15 mouse cellular contexts compared by ENCODE assay signal in the genomic region with DNA sequence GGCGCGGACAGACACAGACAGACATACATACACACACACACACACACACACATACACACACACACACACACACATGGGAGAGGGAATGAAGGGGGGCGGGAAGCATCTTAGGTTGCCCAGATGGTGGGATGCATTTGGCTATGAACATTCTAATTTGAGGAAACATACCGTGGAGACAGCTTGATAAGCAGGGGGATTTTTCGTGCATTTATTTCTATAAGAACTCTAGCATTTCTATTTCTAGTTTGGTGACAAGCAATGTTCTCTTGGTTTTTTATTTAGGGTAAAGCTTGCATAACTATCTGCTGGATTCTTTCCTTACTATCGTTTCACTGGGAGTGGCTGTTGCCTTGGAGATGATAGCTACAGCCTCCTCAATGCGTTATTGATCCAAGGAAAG.
"Had no signal": no experiment of that assay in that cellular context is flagged by ENCODE, and none has a peak within 500 bp of the region (broad histone marks: within the 10 kb centered on the region; RNA-seq: fewer than 3 reads in every experiment).

No protein-coding gene starts in this region.

- H3K27me3 ChIP-seq: liver, embryonic 12.5 days; neural tube, embryonic 15.5 days had no signal

- H3K36me3 ChIP-seq: limb, embryonic 10.5 days; liver, embryonic 12.5 days; midbrain, embryonic 10.5 days; neural tube, embryonic 15.5 days had no signal

- H3K9ac ChIP-seq: liver, embryonic 12.5 days; lung, embryonic 14.5 days; neural tube, embryonic 15.5 days had no signal

- DNase-seq: kidney, adult 18-20 months; kidney, postnatal 10 days; kidney, postnatal 4 days; lung, embryonic 14.5 days; lung, postnatal 4 days; midbrain, embryonic 14.5 days; right cerebral cortex, postnatal 4 days; spleen, adult 18-20 months; thymus, adult 2 months; thymus, postnatal 25 days had no signal

- H3K27ac ChIP-seq: limb, embryonic 10.5 days; liver, embryonic 12.5 days; midbrain, embryonic 10.5 days; neural tube, embryonic 15.5 days had no signal

- H3K9me3 ChIP-seq: limb, embryonic 10.5 days; liver, embryonic 12.5 days; midbrain, embryonic 10.5 days; neural tube, embryonic 15.5 days had no signal

- H3K4me1 ChIP-seq: liver, embryonic 12.5 days had no signal

- H3K4me3 ChIP-seq: limb, embryonic 10.5 days; liver, embryonic 12.5 days; midbrain, embryonic 10.5 days; myocyte; neural tube, embryonic 15.5 days had no signal

- ATAC-seq: liver, embryonic 12.5 days had no signal

- H3K4me2 ChIP-seq: liver, embryonic 12.5 days; lung, embryonic 14.5 days; neural tube, embryonic 15.5 days had no signal
